Mouse (Mus musculus): ENCODE results near the gene Astn1. TPM values are rescaled to one million over a fixed set of nuclear protein-coding genes. Genes with fewer than 3 reads are reported as not detected.

Astn1 gene
- total RNA-seq, 2 experiments from 2014 or later: 173 to 178 TPM

DNA sequence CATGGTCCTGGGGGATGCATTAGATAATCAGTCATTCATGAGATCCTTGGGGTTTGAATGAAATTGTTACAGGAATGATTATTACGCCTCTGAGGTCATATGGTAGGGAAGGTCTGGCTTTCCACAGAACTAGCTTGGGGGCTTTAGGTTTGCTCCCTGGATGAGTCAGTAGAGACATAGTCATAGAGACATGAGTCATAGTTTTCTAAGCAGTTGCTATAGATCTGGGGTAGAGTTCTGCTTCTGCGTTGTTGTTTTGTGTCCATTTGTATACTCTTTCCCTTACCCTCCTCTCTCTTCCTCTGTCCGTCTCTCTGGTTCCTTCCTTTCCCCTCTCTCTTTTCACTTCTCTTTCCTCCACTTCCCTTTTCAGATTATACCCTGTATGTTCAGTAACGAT, 243.5 kb downstream of the Astn1 start:
- no peak for DNase-seq (ENCODE audit: low spot score in 2 of 2)

DNA sequence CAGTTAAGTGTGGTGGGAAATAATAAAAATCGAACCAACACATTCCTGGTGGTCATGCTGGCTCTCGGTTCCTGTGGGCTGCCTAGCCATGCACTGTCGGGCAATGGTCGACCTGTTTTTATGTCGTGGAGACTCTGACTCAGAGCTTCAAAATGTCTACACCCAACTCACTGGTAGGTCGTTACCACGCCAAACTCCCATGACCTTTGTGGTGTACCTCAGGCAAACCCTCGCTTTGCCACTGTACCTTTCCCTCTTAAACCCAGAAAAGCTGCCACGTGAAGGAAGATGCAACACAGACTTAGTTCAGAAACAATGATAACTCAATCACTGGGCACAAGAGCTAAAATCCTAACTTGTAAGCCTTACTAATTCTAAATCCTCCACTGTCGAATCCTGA, 244.3 kb downstream of the Astn1 start:
- DNase-seq (ENCODE audit: low spot score in 2 of 2): no peak

DNA sequence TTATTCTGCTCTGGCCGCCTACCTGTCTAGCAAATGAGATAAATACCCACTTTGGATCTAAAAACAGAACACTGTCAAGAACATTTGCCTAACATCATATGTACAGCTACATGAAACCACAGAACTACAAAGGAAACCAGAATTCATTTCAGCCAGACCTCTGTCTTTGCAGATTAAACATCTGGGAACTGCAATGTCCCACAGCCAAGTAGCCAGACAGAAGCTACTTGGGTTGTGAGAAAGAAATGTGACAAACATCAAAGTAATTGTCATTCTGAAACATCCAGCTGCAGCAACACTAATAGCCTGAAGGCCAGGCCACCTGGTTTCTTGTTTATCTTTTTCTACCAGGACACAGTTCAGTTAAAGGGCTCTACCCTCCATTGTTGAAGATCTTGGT, 245.1 kb downstream of the Astn1 start:
- DNase-seq (ENCODE audit: low spot score in 2 of 2): no peak

- DNase-seq (ENCODE audit: low spot score in 2 of 2): no peak
Measured at GRCm38 (mm10) chr1:158615202-158615601, 253.1 kb downstream of the Astn1 start.

DNA sequence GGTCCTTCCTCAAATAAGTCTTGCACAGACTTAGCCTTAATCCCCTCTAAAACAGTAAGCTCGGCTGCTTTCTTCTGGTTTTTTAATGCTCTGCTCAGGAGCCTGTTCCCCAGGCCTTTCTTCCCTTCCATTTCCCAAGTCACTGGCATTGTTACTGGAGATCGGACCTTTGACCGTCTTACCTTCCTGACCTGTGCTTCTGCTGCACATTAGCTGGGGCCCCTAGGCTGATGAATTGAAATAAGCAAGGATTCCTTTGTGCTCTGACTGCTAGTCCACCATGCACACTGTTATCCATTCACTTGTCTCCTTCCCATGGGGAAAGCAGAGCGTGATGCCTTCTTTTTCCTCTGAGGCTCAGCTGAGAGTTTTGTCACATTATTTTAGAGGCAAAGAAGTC, 255.9 kb downstream of the Astn1 start:
- no peak for DNase-seq (ENCODE audit: low spot score in 2 of 2)

GRCm38 (mm10) chr1:158632935-158633334, 270.9 kb downstream of the Astn1 start:
- no peak for DNase-seq (ENCODE audit: low spot score in 2 of 2)

DNA sequence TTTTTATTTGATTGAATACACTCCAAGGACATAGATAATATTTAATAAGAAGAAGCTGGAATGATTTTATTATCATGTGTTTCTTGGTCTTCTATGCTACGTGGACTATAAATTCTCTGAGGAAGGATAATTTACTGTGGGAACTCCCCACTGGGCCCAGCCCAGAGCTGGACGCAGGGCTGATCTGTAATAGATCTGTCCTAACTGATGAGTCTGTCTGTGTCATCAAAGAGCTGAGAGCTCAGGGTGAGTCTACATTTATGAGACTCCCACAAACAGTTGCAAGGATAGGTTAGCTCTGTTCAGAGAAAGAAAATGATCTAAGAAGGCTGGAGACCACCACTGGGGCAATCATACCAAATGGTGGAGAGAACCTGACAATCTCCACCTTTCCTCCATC, 271.4 kb downstream of the Astn1 start:
- no peak for DNase-seq (ENCODE audit: low spot score in 2 of 2)

DNA sequence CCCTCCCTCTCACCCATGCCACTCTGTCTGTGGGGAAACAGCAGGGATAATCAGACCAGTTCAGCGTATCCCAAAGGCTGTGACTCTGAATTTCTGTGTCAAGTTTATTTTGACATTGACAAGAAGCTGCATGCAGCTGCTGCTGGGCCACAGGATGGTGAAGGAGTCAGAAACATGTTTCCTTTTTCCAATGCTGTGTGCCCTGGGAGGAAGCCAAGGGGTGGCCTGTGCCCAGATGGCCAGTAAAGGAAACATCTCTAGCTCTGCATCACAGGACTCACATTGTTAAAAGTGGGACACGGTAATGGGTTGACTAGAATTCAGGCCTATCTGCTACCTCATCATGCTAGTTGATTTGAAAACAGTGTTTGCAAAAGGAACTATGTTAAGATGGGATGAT, 279.2 kb downstream of the Astn1 start:
- DNase-seq (ENCODE audit: low spot score in 2 of 2): no peak

GRCm38 (mm10) chr1:158642247-158642646, 280.2 kb downstream of the Astn1 start:
- DNase-seq (ENCODE audit: low spot score in 2 of 2): no peak

DNA sequence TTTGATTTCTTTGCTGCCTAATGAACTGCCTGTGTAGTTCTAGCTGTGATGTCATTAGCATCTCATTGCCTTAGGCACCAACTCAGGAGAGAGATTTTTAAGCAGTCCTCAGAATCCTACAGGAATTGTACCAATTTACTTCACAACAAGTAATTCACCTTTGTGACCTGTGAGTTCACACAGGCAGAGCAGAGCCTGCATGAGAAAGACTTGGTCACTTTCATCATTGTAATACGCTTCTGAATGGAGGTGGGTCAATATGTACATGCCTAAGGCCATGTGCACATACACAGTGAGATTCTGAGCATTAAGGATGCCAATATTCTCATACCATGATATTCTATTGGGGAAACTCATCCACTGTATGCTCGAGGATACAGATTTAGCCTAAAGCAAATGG, 290.7 kb downstream of the Astn1 start:
- no peak for DNase-seq (ENCODE audit: low spot score in 2 of 2)

DNA sequence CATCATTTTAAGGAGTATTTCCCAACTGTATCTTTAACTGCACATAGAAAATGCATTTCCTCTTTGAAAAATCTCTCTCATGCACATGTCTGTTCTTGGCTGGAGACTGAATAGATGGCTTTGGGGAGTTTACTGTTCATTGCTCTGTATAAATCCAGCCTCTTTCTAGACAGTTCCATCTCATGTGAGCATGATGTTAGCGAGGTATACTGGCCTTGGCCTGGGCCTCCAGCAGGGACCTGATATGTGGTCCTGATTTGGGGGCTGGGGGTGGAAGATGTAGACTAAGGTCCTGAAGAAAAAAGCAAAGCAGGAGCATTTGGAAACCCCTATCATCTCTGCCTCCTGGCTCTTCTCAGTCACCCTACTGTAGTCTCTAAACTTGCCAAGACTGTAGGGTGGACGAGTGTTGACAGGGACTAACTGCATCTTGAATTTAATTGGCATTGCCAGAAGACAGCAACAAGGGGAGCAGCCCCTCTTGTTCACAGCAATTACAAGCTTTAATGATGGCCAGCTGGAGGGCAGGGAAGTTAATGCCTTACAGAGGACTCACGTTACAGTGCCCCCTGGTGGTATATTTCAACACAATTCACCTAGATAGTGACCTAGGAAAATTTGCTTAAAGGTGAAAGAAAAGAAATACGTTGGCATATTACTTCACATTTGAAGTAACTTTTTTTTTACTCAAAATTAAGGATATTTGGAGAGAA, 291.9 kb downstream of the Astn1 start:
- DNase-seq (ENCODE audit: low spot score in 2 of 2): peak in 1 of 2 experiments; percentile 51

GRCm38 (mm10) chr1:158654571-158655205, 292.6 kb downstream of the Astn1 start:
- DNase-seq (ENCODE audit: low spot score in 2 of 2): peak in 1 of 2 experiments; percentile 39

DNA sequence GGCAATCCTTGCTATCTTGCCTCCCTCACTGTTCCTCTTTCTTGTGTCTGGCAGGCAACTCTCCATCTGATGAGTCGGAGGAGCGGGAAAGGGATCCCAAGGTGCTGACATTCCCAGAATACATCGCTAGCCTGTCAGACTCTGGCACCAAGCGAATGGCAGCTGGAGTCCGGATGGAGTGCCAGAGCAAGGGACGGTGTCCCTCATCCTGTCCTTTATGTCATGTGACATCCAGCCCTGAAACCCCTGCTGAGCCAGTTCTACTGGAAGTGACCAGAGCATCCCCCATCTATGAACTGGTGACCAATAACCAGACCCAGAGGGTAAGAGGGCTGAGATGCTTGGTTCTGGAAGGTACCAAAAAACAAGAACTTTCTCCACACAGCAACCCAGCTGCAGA, 294.9 kb downstream of the Astn1 start:
- DNase-seq (ENCODE audit: low spot score in 2 of 2): no peak

DNA sequence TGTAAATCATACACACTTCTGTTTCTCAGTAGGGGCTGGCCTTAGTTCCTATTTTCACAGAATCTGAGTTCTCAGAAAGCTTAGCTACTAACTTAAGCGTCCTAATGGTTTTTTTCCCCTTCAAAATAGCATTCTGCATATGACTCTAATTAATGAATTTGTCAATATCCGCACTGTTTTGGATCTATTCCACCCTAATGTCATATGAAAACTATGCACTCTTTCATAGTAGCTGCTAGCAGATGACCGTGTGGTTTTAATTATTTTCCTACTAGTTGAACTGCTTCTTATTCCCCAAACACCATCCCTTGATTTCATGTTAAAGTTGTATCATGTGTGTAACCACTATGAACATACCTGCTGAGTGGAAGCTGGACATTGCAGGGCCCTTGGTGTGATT, 303.9 kb downstream of the Astn1 start:
- DNase-seq (ENCODE audit: low spot score in 2 of 2): no peak

DNA sequence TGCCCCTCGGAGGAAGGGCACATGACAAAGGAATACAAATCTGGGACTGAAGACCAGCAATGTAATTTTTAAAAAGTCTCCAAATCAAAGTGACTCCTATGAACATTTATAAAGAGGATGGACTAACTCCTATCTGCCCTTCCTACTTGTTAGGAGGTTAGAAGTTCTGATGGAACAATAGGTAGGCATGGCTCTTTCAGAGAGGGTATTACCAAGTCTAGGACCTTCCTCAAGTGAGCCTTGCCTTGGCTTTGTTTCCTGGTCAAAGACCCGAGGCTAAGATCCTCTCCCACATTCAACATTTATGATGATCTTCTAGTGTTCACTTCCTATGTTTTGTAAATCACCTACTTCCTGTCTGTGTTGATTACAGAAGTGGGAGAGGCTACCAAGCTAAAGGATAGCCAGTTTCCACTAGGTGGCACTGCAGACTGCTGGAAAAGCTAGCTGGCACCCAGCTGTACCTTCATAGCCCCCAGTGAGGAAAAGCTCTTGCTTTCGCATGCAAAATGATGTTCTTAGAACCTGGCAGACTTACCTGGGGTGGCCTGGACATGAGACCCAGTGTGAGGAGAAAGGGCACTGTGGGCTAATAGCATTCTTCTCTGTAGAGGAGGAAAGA, 308.0 kb downstream of the Astn1 start:
- peak; percentile 32 to 74 for DNase-seq (ENCODE audit: low spot score in 2 of 2)

- no peak for DNase-seq (ENCODE audit: low spot score in 2 of 2)
Measured at GRCm38 (mm10) chr1:158687726-158688125, 325.7 kb downstream of the Astn1 start.

GRCm38 (mm10) chr1:158697423-158697822, 335.4 kb downstream of the Astn1 start:
- no peak for DNase-seq (ENCODE audit: low spot score in 2 of 2)

DNA sequence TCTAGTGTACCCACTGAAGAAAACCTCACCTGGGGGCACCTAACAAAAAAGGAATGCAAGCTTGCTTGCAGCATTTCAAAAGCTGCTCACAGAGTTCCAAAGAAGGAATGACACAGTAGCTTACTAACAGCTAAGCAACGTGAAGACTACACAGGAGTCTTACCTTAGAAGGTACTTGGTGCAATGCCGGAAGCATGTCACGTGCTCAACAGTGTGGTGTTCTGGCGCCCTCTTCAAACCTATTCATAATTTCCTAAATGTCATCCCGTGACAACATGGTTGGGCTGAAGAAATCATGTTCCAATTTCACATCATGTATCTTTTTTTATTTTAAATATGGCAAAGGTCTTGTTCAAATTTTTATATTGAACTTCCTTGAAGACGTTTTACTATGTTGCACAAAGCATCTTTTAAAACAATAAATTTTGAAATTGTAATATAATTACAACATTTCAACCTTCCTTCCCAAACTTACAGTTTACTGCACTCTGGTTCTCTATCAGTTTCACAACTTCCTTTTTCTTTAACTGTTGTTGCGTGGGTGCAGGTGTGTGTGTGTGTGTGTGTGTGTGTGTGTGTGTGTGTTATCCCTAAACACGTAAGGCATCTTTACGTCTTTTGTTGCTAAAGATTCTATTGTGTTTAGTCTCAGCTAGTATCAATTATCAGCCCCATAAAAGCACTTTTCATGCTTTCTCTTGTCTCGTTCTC, 335.9 kb downstream of the Astn1 start:
- no peak for DNase-seq (ENCODE audit: low spot score in 2 of 2)

GRCm38 (mm10) chr1:158699276-158699675, 337.2 kb downstream of the Astn1 start:
- DNase-seq (ENCODE audit: low spot score in 2 of 2): no peak

- DNase-seq (ENCODE audit: low spot score in 2 of 2): no peak
Measured at GRCm38 (mm10) chr1:158700147-158700546, 338.1 kb downstream of the Astn1 start.

DNA sequence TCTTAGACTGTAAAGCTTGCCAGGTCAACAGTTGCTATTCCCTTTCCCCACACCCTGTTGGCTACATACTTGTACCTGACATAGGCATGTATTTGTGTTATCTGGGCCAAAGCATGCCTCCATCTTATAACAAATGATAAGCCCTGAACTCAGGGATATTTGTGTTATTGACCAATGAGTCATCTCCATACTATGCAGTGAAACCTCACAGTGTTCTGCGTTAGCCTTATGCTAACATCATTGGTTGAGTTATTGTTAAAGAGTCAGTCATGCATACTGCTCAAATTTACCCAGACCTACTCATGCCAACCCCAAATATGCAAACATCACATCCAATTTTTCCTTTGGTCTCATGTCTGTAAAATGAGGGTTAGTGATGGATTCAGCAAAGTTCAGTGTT, 339.3 kb downstream of the Astn1 start:
- no peak for DNase-seq (ENCODE audit: low spot score in 2 of 2)

Data from layer of hippocampus, adult 18-20 months (tissue).